ENCODE assay signal across 19 mouse cellular contexts in the genomic region with DNA sequence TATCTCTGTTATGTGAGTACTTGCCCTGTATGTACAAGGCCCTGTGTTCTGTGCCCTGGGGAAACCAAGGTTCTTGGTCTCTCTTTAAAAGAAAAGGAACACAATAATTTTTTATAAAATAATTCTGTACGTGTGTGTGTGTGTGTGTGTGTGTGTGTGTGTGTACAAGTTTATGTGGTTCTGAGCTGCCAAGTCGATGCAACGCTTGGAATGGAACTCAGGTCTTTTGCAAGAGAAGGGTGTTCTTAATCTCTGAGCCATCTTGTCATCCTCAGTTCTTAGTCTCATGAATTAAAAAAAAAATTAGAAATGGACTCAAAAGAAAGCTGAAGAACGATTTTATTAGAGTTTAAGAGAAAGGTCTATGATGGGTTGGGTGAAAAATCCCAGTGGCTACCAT.
DNase-seq lines count a peak whose midpoint lies in the region; ATAC-seq and TF ChIP-seq lines count a peak whose summit lies in the region.
"Had no signal": no experiment of that assay in that cellular context is flagged by ENCODE, and none has a peak within 500 bp of the region (broad histone marks: within the 10 kb centered on the region; RNA-seq: fewer than 3 reads in every experiment).

No protein-coding gene starts in this region.

- no peak for DNase-seq in left cerebral cortex, adult 2 months (ENCODE audit: extremely low spot score in 1 of 2, low spot score in 2 of 2)
- DNase-seq in left cerebral cortex, postnatal 25 days (ENCODE audit: low spot score in 2 of 2) = no peak
- DNase-seq in adipocyte (ENCODE audit: low spot score) = peak; percentile 60
- DNase-seq in fat pad, adult 2 months (ENCODE audit: extremely low read depth, low read depth, low spot score) = peak; percentile 58
- DNase-seq in layer of hippocampus, adult 2 months (ENCODE audit: low spot score in 2 of 2) = no peak
- DNase-seq in forebrain, embryonic 11.5 days (ENCODE audit: low spot score) = no peak
- DNase-seq: adrenal gland, adult 8-10 months; adrenal gland, postnatal 10 days; adrenal gland, postnatal 14 days; adrenal gland, postnatal 25 days; B cell, adult 2 months; cerebellum, adult 11 months; cerebellum, adult 11-12 months; cerebellum, adult 18-20 months; cerebellum, adult 2 months had no signal

- no peak overlapping the region for H3K4me2 ChIP-seq in forebrain, embryonic 11.5 days (ENCODE audit: low read depth, low read length, severe bottlenecking)

- no peaks in the 10 kb centered on the region for H3K9me3 ChIP-seq in forebrain, embryonic 11.5 days (ENCODE audit: control insufficient read depth, low read length)
- H3K9me3 ChIP-seq: G1E had no signal

- H3K27ac ChIP-seq in left cerebral cortex, adult 2 months = peak overlapping the region; percentile 92; the same call in 1 of the 2 replicates
- H3K27ac ChIP-seq in layer of hippocampus, adult 2 months = no peak overlapping the region; the same call in 1 of the 2 replicates
- H3K27ac ChIP-seq in forebrain, embryonic 11.5 days (ENCODE audit: low read depth, low read length) = no peak overlapping the region

- no peaks in the 10 kb centered on the region for H3K27me3 ChIP-seq in forebrain, embryonic 11.5 days (ENCODE audit: control insufficient read depth, insufficient read depth, low read length)
- H3K27me3 ChIP-seq: Patski had no signal

- no peak overlapping the region for H3K9ac ChIP-seq in forebrain, embryonic 11.5 days (ENCODE audit: low read length)

- no peak overlapping the region for H3K4me3 ChIP-seq in left cerebral cortex, adult 2 months
- H3K4me3 ChIP-seq in layer of hippocampus, adult 2 months = no peak overlapping the region
- no peak overlapping the region for H3K4me3 ChIP-seq in forebrain, embryonic 11.5 days (ENCODE audit: low read depth, low read length)

- TF ChIP-seq CTCF in left cerebral cortex, adult 2 months (IDR thresholded peaks at IDR 0.05) = no peak
- TF ChIP-seq CTCF in layer of hippocampus, adult 2 months (conservative IDR thresholded peaks at IDR 0.05) = no peak

- ATAC-seq in forebrain, embryonic 11.5 days (replicated peaks; ENCODE audit: low FRiP score) = no peak
- ATAC-seq: activated CD4-positive, CD25-positive, alpha-beta regulatory T cell, adult 4 months; CD4-positive, CD25-positive, alpha-beta regulatory T cell, adult 4 months; Patski had no signal

- intact Hi-C loops in left cerebral cortex, adult 2 months (cut with DNase I) = no loop called here
- intact Hi-C loops in left cerebral cortex, postnatal 25 days (cut with DNase I) = no loop called here

- 83% methylated on average over 4 of the region's 4 CpGs for WGBS in forebrain, embryonic 11.5 days

- H3K4me1 ChIP-seq in forebrain, embryonic 11.5 days (replicated peaks; ENCODE audit: control insufficient read depth, insufficient read depth, low read length) = no peaks in the 10 kb centered on the region

- no peaks in the 10 kb centered on the region for H3K36me3 ChIP-seq in forebrain, embryonic 11.5 days (ENCODE audit: control insufficient read depth, insufficient read depth, low read length)
- H3K36me3 ChIP-seq: G1E had no signal

Comparison
In these comparisons a context has a peak if more than half of its experiments do, and no peak if none do; other contexts are left out.
1. DNase-seq: peak in adipocyte (single experiment) and fat pad, adult 2 months (single experiment); none in left cerebral cortex, adult 2 months (0 of 2), left cerebral cortex, postnatal 25 days (0 of 2), layer of hippocampus, adult 2 months (0 of 2) and forebrain, embryonic 11.5 days (single experiment).